In the genomic region with DNA sequence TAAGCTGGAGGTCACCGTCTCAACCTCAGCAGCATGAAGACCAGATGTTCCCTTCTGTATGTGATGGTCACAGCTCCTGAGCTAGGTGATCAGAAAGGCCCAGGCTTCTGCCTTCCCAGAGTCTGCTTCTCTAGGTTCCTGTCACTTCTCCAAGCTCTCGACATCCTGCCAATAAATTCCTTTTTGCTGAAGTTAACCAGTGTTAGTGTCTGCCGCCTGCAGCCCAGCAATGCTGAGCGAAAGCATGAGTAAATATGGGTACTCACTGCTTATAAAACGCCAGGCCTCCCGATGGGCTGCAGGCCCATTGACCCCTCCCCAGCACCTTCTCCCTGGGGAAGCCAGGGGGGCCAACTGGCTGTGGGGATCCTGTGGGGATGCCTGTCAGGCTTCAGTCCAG, we compare ENCODE assay signal across 8 mouse cellular contexts.
DNase-seq lines count a peak whose midpoint lies in the region; ATAC-seq and TF ChIP-seq lines count a peak whose summit lies in the region.

No protein-coding gene starts in this region.

- no peak overlapping the region for H3K4me3 ChIP-seq in layer of hippocampus, adult 2 months

- no peak for ATAC-seq in erythroblast, adult 5-6 weeks (replicated peaks; ENCODE audit: low FRiP score, poor library complexity, severe bottlenecking)

- peak; percentile 23 to 36 for DNase-seq in layer of hippocampus, adult 2 months (ENCODE audit: low spot score in 2 of 2)
- no peak for DNase-seq in layer of hippocampus, adult 9-10 months (ENCODE audit: low spot score)
- peak; percentile 70 to 74 for DNase-seq in cerebellum, postnatal 10 days
- DNase-seq in heart, adult 18-20 months, result peak; percentile 64 to 70
- peak; percentile 51 for DNase-seq in lung, postnatal 14 days
- DNase-seq in adrenal gland, adult 8-10 months, result no peak
- DNase-seq in layer of hippocampus, postnatal 36 days, result no peak

- no peak for TF ChIP-seq CTCF in layer of hippocampus, adult 2 months (conservative IDR thresholded peaks at IDR 0.05)

- no peak overlapping the region for H3K27ac ChIP-seq in layer of hippocampus, adult 2 months

Comparison
In these comparisons a context has a peak if more than half of its experiments do, and no peak if none do; other contexts are left out.
1. DNase-seq: peak in layer of hippocampus, adult 2 months (2 of 2), cerebellum, postnatal 10 days (2 of 2), heart, adult 18-20 months (2 of 2) and lung, postnatal 14 days (single experiment); none in layer of hippocampus, adult 9-10 months (single experiment), adrenal gland, adult 8-10 months (single experiment) and layer of hippocampus, postnatal 36 days (0 of 2).